Mouse (Mus musculus) embryonic fibroblast, embryonic 13.5 days (primary cell): ENCODE measurements at regions not wholly inside any gene's neighbourhood (a gene's known extent, or its start where the extent isn't known, plus 50 kb on each side); places are given as distances from the start of the nearest gene placed in this dataset.

ENCODE experiments used
- CTCF ChIP-seq: IDR thresholded peaks from 2 replicates; pipeline ENCODE4 v1.5.1; 2011; ENCODE audit warnings: mild to moderate bottlenecking, control low read depth, low read length, moderate library complexity, borderline replicate concordance; ENCODE audit not compliant: insufficient read depth
- POLR2A ChIP-seq: IDR thresholded peaks from 2 replicates; pipeline ENCODE4 v1.6.1; 2011; ENCODE audit warnings: low read depth, mild to moderate bottlenecking, control low read depth, low read length, moderate library complexity

- TF ChIP-seq CTCF (no peak), POLR2A (no peak)
Measured at GRCm38 (mm10) chr9:80858998-80859397, 393.7 kb upstream of the Impg1 start.
